Comparison of ENCODE assay signal across 20 mouse cellular contexts in the genomic region with DNA sequence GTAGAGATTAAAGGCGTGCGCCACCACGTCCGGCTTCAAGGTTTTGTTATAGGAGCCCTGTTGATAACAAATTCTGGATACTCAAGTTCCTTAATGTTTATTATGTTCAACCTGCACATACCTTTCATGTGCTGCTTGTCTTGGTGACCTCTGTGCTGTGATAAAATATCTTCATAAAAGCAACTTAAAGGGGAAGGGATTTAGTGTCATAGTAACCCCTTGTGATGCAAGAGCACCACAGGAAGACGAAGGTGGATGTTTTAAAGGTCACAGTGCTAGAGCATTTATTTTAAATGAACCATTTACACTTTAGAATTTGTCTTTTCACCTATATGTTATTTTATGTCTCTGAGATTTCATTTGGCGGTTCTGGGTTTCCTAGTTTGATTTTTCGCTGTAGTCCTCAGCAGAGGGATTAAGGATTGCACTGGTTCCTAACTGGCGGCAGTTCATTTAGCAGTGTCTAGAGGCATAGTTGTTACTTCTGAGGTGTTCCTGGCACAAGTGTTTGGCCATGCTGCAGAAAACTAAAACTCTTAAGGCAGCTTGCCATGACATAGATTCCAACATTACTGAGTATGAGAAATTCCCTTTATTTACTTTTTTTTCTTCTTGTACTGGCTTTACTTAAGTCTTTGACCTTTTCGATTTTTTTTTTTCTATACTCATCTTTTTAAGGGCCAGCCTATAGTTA. TPM values are rescaled to one million over a fixed set of nuclear protein-coding genes. Genes with fewer than 3 reads are reported as not detected.
DNase-seq lines count a peak whose midpoint lies in the region; ATAC-seq lines count a peak whose summit lies in the region.
"Had no signal": no experiment of that assay in that cellular context is flagged by ENCODE, and none has a peak within 500 bp of the region (broad histone marks: within the 10 kb centered on the region; RNA-seq: fewer than 3 reads in every experiment).

No protein-coding gene starts in this region.

- peaks cover 36% of the 10 kb centered on the region for H3K36me3 ChIP-seq in heart, embryonic 12.5 days

- H3K4me1 ChIP-seq in heart, embryonic 12.5 days (replicated peaks): peaks cover 7% of the 10 kb centered on the region

- H3K9ac ChIP-seq in heart, embryonic 12.5 days: no peak overlapping the region
- H3K9ac ChIP-seq: hindbrain, embryonic 12.5 days; kidney, embryonic 15.5 days; limb, embryonic 13.5 days; liver, embryonic 15.5 days had no signal

- H3K27ac ChIP-seq in heart, embryonic 12.5 days (ENCODE audit: poor library complexity, severe bottlenecking): no peak overlapping the region
- H3K27ac ChIP-seq: hindbrain, embryonic 12.5 days; kidney, embryonic 15.5 days; limb, embryonic 13.5 days; liver, embryonic 15.5 days had no signal

- no peaks in the 10 kb centered on the region for H3K9me3 ChIP-seq in heart, embryonic 12.5 days (replicated peaks)
- H3K9me3 ChIP-seq: hindbrain, embryonic 12.5 days; kidney, embryonic 15.5 days; limb, embryonic 13.5 days; liver, embryonic 15.5 days; megakaryocyte, embryonic 14.5 days had no signal

- no peak for ATAC-seq in heart, embryonic 12.5 days (ENCODE audit: insufficient number of reproducible peaks, low FRiP score)
- peak; percentile 23 for ATAC-seq in activated CD4-positive, CD25-positive, alpha-beta regulatory T cell, adult 4 months

- peak; percentile 68 for DNase-seq in heart, adult 11 months
- DNase-seq in CD4-positive, CD25-positive, alpha-beta regulatory T cell, adult 2 months (ENCODE audit: low read depth, low spot score): peak; percentile 31
- DNase-seq in induced T-regulatory cell, adult 2 months (ENCODE audit: low read depth): peak; percentile 30
- no peak for DNase-seq in right cerebral cortex, postnatal 36 days (ENCODE audit: low spot score in 2 of 2)
- DNase-seq in kidney, postnatal 14 days: no peak
- DNase-seq: cerebellum, postnatal 25 days; embryo, embryonic 11 days; gastrocnemius, postnatal 14 days; heart, postnatal 14 days; lung, postnatal 14 days; midbrain, embryonic 14.5 days; right cerebral cortex, postnatal 25 days had no signal

- no peak overlapping the region for H3K4me3 ChIP-seq in heart, embryonic 12.5 days
- H3K4me3 ChIP-seq: hindbrain, embryonic 12.5 days; kidney, embryonic 15.5 days; limb, embryonic 13.5 days; liver, embryonic 15.5 days; megakaryocyte, embryonic 14.5 days had no signal

- H3K27me3 ChIP-seq in heart, embryonic 12.5 days (replicated peaks): no peaks in the 10 kb centered on the region
- H3K27me3 ChIP-seq: hindbrain, embryonic 12.5 days; kidney, embryonic 15.5 days; limb, embryonic 13.5 days; liver, embryonic 15.5 days; megakaryocyte, embryonic 14.5 days had no signal

- 88% methylated on average over 9 of the region's 9 CpGs for WGBS in heart, embryonic 12.5 days

- no peak overlapping the region for H3K4me2 ChIP-seq in heart, embryonic 12.5 days
- H3K4me2 ChIP-seq: heart, embryonic 11.5 days; hindbrain, embryonic 12.5 days; kidney, embryonic 15.5 days; limb, embryonic 13.5 days; liver, embryonic 15.5 days had no signal

RNA-seq across cellular contexts. Expression of a gene that starts 15.4 kb away (rescaled TPM):
- 16.1 and 18.5 TPM in 2 replicates for polyA plus RNA-seq in heart, embryonic 12.5 days (2016; fragmentation: Nextera tagmentation; extraction: Ambion mirVana)
- polyA plus RNA-seq in activated CD4-positive, CD25-positive, alpha-beta regulatory T cell, adult 4 months (2017; shearing (Covaris generic)): 10 to 100 TPM; 25.0 to 27.7 TPM

Comparison
In these comparisons a context has a peak if more than half of its experiments do, and no peak if none do; other contexts are left out.
1. DNase-seq: peak in heart, adult 11 months (single experiment), CD4-positive, CD25-positive, alpha-beta regulatory T cell, adult 2 months (single experiment) and induced T-regulatory cell, adult 2 months (single experiment); none in right cerebral cortex, postnatal 36 days (0 of 2) and kidney, postnatal 14 days (single experiment).